Mouse (Mus musculus) thymus, postnatal 36 days (tissue): ENCODE results near the gene Rad1.
"Not testable (repeated sequence)": the region's sequence is repeated elsewhere in the genome, so short reads cannot be mapped to it uniquely, and the experiment has no call there.

Source experiments
- DNase-seq, 2 experiments: peaks; one replicate each; pipeline ENCODE4 v3.0.0; 2022; ENCODE audit warnings: mixed read lengths in 2 of 2

Gene Rad1

GRCm38 (mm10) chr15:10485484-10486364 is at the start of gene Rad1, which contains the start of gene Brix1:
Gene Rad1 (plus strand): TSS chr15:10486018.
Gene Brix1 (minus strand): TSS chr15:10485947.
- DNase-seq: peak; percentile 90 to 91

- no peak for DNase-seq
Observed at GRCm38 (mm10) chr15:10436893-10437292, 48.9 kb upstream of the Rad1 start.

DNA sequence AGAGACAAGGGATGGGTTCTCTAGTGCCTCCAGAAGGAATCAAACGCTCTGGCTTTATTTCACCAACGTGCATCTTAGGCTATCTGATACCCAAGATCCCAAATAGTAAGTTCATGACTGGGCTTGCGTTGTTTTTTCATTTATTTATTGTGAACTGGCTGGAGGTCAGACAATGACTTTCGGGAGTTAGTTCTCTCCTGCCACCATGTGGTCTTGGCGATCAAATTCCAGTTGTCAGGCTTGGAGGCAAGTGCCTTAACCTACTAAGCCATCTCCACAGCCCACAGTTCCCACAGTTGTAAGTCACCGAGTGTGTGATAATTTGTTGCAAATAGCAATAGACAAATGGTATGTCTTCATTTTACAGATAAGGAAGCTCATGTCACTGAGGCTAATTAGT is 45.9 kb upstream of the Rad1 start:
- no peak for DNase-seq

DNA sequence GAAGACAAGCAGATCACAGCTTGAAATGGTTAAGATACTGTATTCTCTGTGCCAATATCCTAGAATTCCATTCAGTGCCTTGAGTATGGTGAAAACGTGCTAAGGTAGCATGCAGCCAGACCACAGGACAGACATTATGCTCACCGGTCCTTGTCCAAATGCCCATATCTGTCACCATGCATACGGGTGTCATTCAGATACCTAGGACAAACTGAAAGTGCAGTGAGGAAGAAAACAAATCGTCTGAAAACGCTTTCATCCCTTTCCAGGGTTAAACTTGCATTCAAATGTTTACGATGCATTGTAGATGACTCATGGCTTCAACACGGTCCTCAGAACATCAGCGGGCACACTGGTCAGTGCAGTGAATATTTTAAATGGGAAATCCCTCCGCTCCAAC is 44.3 kb upstream of the Rad1 start:
- DNase-seq: no peak

GRCm38 (mm10) chr15:10442275-10442674 is 43.5 kb upstream of the Rad1 start:
- no peak for DNase-seq

GRCm38 (mm10) chr15:10447102-10447501 is 38.7 kb upstream of the Rad1 start:
- no peak for DNase-seq

DNA sequence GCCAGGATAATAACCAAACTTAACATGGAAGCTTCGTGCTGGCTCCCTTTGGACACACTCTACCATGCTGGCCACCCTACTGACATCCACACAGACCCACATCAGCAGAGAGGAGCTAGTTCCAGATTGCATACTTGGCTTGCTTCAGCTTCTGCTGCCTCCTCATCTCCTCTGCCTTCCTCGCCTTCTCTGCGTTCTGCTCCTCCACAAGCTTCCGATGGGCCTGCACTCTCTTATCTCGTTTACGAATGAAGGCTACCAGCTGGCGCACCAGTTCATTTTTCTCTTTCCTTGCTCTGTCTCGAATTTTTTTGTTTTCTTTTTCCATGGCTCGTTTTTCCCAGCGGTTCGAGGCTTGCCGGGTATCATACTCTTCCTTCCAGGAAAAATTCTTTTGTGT is 24.8 kb upstream of the Rad1 start:
- DNase-seq: no peak

DNA sequence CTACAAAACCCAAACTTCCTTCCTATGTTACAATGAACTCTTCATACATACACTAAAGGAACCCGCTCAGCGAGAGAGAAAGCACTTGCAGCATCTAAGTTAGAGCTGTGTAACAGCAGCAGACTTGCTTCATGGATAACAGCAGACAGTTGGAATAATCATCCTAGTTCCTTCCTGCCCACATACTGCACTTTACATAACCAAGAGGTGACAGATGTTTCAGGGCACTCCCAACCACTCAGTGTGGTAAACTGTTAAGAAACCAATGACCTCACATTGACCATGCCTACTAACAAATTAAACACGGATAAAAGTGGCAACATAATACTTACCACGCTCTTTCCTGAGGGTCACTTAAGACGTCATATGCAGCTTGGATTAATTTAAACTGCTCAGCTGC is 22.3 kb upstream of the Rad1 start:
- no peak for DNase-seq

- no peak for DNase-seq
Observed at GRCm38 (mm10) chr15:10464678-10465077, 21.1 kb upstream of the Rad1 start.

GRCm38 (mm10) chr15:10468761-10469160 is 17.1 kb upstream of the Rad1 start:
- no peak for DNase-seq

DNA sequence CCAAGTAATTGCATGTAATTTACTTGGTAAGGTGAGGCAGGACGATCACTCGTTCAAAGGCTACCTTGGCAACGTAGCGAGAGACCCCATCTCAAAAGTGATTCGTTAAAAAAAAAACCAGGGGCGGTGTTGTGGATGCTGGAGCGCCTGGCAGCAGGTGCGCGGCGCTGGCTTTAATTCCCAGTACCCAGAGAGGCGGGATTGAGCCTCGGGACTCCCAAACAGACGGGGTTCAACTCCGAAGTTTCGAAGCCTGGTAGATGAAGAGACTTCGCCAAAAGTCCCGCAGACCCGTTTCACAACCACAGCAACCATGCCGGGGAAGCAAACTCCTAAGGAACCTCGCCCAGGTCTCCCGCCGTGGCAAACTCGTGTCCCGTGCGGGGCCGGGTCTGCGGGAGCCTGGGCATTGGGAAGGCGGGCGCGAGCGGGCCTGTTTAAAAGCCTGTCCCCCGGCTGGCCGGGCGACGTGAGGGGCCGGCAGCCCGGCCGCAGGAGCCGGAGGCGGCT is 16.1 kb upstream of the Rad1 start:
- no peak for DNase-seq

DNA sequence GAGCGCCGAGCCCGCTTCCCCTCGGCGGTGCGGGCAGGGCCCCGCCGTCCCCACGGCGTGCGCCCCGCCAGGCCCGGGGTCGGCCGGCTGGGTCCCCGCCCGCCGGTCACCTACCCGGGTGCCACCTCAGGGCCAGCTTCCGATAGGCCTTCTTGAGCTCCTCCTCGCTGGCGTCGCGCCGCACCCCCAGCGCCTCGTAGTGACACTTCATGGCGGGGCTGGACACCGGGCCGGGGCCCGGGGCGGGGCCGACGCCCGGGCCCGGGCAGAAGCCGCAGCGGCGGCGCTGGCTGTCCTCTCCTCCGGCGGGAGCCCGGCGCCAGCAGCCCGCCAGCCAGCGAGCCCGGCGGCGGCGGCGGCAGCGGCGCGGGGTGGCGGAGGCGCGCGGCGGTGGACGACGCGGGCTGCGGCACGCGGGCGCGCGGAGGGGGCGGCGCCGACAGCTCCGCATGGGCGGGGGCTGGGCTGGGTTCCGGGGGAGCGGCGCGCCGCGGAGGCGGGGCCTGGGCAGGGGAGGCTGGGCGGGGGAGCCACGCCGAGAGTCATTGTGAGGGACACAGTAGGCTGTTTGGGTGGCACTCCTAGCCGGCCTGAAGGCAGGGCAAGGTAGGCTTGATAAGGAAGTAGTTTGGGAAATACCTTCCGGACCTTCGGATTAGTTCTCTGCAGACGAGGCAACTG is 15.5 kb upstream of the Rad1 start, which contains the start of gene Dnajc21:
TSS of gene Dnajc21 (minus strand) at position 366 of the 681 bp plus-strand sequence.
- peak; percentile 85 to 87 for DNase-seq

GRCm38 (mm10) chr15:10470941-10471340 is 14.9 kb upstream of the Rad1 start:
- DNase-seq: no peak

- no peak for DNase-seq
Observed at GRCm38 (mm10) chr15:10486365-10486839, 584 bp downstream of the Rad1 start.

GRCm38 (mm10) chr15:10487246-10487645 is 1.4 kb downstream of the Rad1 start:
- no peak for DNase-seq

- DNase-seq: no peak
Observed at GRCm38 (mm10) chr15:10490101-10490500, 4.3 kb downstream of the Rad1 start.

DNA sequence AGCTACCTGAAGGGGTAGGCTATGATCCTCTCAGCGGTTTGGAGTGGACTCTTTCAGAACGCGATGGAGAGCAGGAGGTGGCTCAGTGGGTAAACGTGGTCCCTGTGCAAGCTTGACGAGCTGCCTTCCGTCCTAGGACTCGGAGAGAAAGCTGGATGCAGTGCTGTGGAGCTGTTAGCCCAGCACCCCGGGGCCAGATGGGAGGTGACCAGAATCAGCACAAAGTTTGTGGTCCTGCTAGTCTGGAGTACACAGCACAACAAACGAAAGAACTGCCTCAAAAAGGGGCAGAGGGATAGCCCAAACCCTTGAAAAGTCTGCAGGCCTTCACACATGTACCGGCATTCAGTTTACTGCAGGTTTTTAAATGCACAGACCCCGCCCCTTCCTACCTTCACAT is 10.1 kb downstream of the Rad1 start:
- no peak for DNase-seq

GRCm38 (mm10) chr15:10496696-10497095 is 10.9 kb downstream of the Rad1 start:
- DNase-seq: not testable (repeated sequence)

GRCm38 (mm10) chr15:10499593-10499992 is 13.8 kb downstream of the Rad1 start:
- no peak for DNase-seq

GRCm38 (mm10) chr15:10500035-10500434 is 14.2 kb downstream of the Rad1 start:
- no peak for DNase-seq

- no peak for DNase-seq
Observed at GRCm38 (mm10) chr15:10500838-10501719, 15.3 kb downstream of the Rad1 start.

- DNase-seq: no peak
Observed at GRCm38 (mm10) chr15:10506099-10506498, 20.3 kb downstream of the Rad1 start.

DNA sequence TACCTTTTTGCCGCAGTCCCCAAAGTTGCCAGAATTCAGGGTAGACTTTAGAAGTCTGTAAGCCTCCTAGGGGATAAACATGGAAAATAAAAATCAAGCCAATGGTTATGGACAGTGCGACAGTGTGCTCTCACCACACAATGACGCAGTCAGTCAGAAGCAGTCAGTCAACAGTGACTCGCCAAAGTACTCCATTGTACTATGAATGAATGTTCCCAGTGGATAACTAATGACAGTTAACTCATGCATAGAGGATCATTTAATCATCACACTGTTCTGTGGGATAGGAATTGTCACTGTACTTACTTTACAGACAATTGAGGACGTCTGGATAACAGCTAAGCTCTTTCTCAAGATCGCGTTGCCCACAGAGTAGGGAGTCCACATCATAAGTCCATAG is 29.3 kb downstream of the Rad1 start:
- DNase-seq: no peak
